In the genomic region with DNA sequence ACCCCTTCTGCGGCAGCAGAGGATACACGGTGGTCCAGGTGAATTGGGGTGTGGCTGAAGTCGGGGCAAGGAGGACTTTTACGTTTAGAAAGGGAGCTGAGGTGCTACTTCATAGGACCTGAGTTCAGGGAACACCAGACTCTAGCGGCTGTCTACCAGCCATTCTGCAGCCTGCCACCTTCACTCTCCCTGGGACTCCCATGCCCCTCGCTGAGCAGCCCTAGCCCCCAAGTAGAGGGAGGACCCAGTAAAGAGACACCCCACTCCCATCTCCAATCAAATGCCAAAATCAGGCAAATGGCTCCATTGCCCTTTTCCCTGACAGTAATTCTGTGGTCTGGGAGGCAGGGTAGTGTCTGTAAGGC, we compare ENCODE assay signal across 11 mouse cellular contexts. TPM values are rescaled to one million over a fixed set of nuclear protein-coding genes. Genes with fewer than 3 reads are reported as not detected.
A peak's percentile ranks its signal among the peaks of the same experiment; 100 is the strongest.
DNase-seq lines count a peak whose midpoint lies in the region; ATAC-seq and TF ChIP-seq lines count a peak whose summit lies in the region.
"Had no signal": no experiment of that assay in that cellular context is flagged by ENCODE, and none has a peak within 500 bp of the region (broad histone marks: within the 10 kb centered on the region; RNA-seq: fewer than 3 reads in every experiment).

No protein-coding gene starts in this region.

- peaks cover 35% of the 10 kb centered on the region for H3K36me3 ChIP-seq in kidney, embryonic 16.5 days (ENCODE audit: insufficient read depth, low read length)
- peaks cover 32% of the 10 kb centered on the region for H3K36me3 ChIP-seq in ES-E14 (ENCODE audit: control insufficient read depth, insufficient read depth, low read length, poor library complexity, severe bottlenecking)
- peaks cover 40% of the 10 kb centered on the region for H3K36me3 ChIP-seq in embryonic facial prominence, embryonic 10.5 days (replicated peaks)
- H3K36me3 ChIP-seq in liver, embryonic 11.5 days (ENCODE audit: control insufficient read depth, insufficient read depth, low read length) = peaks cover 20% of the 10 kb centered on the region

- ATAC-seq in kidney, embryonic 16.5 days (ENCODE audit: low FRiP score, low TSS enrichment) = peak; percentile 35; the same call in 1 of the 2 replicates
- ATAC-seq in liver, embryonic 11.5 days (replicated peaks; ENCODE audit: low FRiP score) = no peak

- no peaks in the 10 kb centered on the region; the same call in 1 of the 2 replicates for H3K27me3 ChIP-seq in kidney, embryonic 16.5 days (ENCODE audit: insufficient read depth, low read length)
- H3K27me3 ChIP-seq in embryonic facial prominence, embryonic 10.5 days (replicated peaks; ENCODE audit: low read depth, poor library complexity, severe bottlenecking) = no peaks in the 10 kb centered on the region; the same call in 1 of the 2 replicates
- no peaks in the 10 kb centered on the region for H3K27me3 ChIP-seq in liver, embryonic 11.5 days (replicated peaks; ENCODE audit: control insufficient read depth, insufficient read depth, low read length)

- peaks cover 17% of the 10 kb centered on the region for H3K4me1 ChIP-seq in kidney, embryonic 16.5 days (ENCODE audit: insufficient read depth, low read length)
- peaks cover 3 to 38% of the 10 kb centered on the region in 2 experiments for H3K4me1 ChIP-seq in ES-E14 (ENCODE audit: control insufficient read depth in 2 of 2, insufficient read depth in 2 of 2, low read length in 2 of 2, poor library complexity in 1 of 2)
- H3K4me1 ChIP-seq in embryonic facial prominence, embryonic 10.5 days = peaks cover 25% of the 10 kb centered on the region
- peaks cover 31% of the 10 kb centered on the region for H3K4me1 ChIP-seq in liver, embryonic 11.5 days (replicated peaks; ENCODE audit: control insufficient read depth, insufficient read depth, low read length)

- H3K9ac ChIP-seq in kidney, embryonic 16.5 days (replicated peaks; ENCODE audit: low read length) = peak overlapping the region; percentile 44
- H3K9ac ChIP-seq in ES-E14 (ENCODE audit: insufficient read depth, low read depth, low read length, poor library complexity, severe bottlenecking) = peak overlapping the region; percentile 68
- peak overlapping the region; percentile 56 for H3K9ac ChIP-seq in liver, embryonic 11.5 days (ENCODE audit: low read depth, low read length)

- in situ Hi-C loops in ES-E14 (cut with MboI; ENCODE audit: low sequenced_read_pairs in 2 of 2, unreplicated experiment in 2 of 2) = no loop called here

- peak overlapping the region; percentile 33 for H3K4me3 ChIP-seq in kidney, embryonic 16.5 days (ENCODE audit: low read length)
- peak overlapping the region; percentile 64 for H3K4me3 ChIP-seq in ES-E14 (ENCODE audit: insufficient read depth in 1 of 2, low read depth in 1 of 2, low read length in 2 of 2, poor library complexity in 1 of 2, severe bottlenecking in 1 of 2)
- H3K4me3 ChIP-seq in embryonic facial prominence, embryonic 10.5 days = peak overlapping the region; percentile 31
- peak overlapping the region; percentile 48 for H3K4me3 ChIP-seq in liver, embryonic 11.5 days (ENCODE audit: low read depth, low read length)
- H3K4me3 ChIP-seq: left cerebral cortex, adult 2 months had no signal

- 4% methylated on average over 6 of the region's 6 CpGs for WGBS in kidney, embryonic 16.5 days
- WGBS in embryonic facial prominence, embryonic 10.5 days = 8% methylated on average over 6 of the region's 6 CpGs
- WGBS in liver, embryonic 11.5 days = 1% methylated on average over 6 of the region's 6 CpGs

- no peak overlapping the region for H3K27ac ChIP-seq in kidney, embryonic 16.5 days (ENCODE audit: low read length)
- H3K27ac ChIP-seq in ES-E14 (ENCODE audit: insufficient read depth, low read depth, low read length, poor library complexity, severe bottlenecking) = peak overlapping the region; percentile 41
- no peak overlapping the region for H3K27ac ChIP-seq in embryonic facial prominence, embryonic 10.5 days (replicated peaks)
- H3K27ac ChIP-seq in liver, embryonic 11.5 days (ENCODE audit: low read depth, low read length) = no peak overlapping the region
- H3K27ac ChIP-seq: left cerebral cortex, adult 2 months had no signal

- peak overlapping the region; percentile 56 for H3K4me2 ChIP-seq in kidney, embryonic 16.5 days (replicated peaks; ENCODE audit: low read depth, low read length)
- peak overlapping the region; percentile 72 for H3K4me2 ChIP-seq in liver, embryonic 11.5 days

- DNase-seq in kidney, postnatal 14 days = no peak
- no peak for DNase-seq in ES-E14 (ENCODE audit: low read depth, low spot score)
- DNase-seq in embryonic facial prominence, embryonic 10.5 days (ENCODE audit: low spot score) = no peak
- no peak for DNase-seq in liver, embryonic 11.5 days (ENCODE audit: low spot score)
- no peak for DNase-seq in urinary bladder, adult 18-20 months (ENCODE audit: low spot score in 2 of 2)
- DNase-seq in frontal cortex, postnatal 14 days (ENCODE audit: low spot score in 2 of 2) = no peak
- DNase-seq in retina, postnatal 1 day = no peak

- H3K9me3 ChIP-seq in kidney, embryonic 16.5 days (ENCODE audit: low read length) = no peaks in the 10 kb centered on the region
- no peaks in the 10 kb centered on the region; the same call in 1 of the 2 replicates for H3K9me3 ChIP-seq in ES-E14 (ENCODE audit: control insufficient read depth, insufficient read depth, low read depth, low read length)
- H3K9me3 ChIP-seq in embryonic facial prominence, embryonic 10.5 days = no peaks in the 10 kb centered on the region
- no peaks in the 10 kb centered on the region for H3K9me3 ChIP-seq in liver, embryonic 11.5 days (ENCODE audit: control insufficient read depth, low read length)

TF ChIP-seq in ES-E14, 5 proteins besides CTCF, POLR2A, EP300 and RAD21:
- TF ChIP-seq ZC3H11A (IDR thresholded peaks at IDR 0.05; ENCODE audit: borderline replicate concordance, low read depth, low read length) (no peak), ZNF384 (IDR thresholded peaks at IDR 0.05; ENCODE audit: low read depth, low read length) (no peak)
TF ChIP-seq in ES-E14: peak in this region for 0.

RNA-seq across cellular contexts. Expression of a gene that starts 0.3 kb away (rescaled TPM):
- 0.40 and 0.66 TPM in 2 replicates for polyA plus RNA-seq in kidney, embryonic 16.5 days (2015; fragmentation: Nextera tagmentation; extraction: Ambion mirVana)
- 12.0 and 28.1 TPM in 2 replicates for total RNA-seq in ES-E14 (2012; rRNA removed)
- polyA plus RNA-seq in embryonic facial prominence, embryonic 10.5 days (2016; fragmentation: Nextera tagmentation; extraction: Ambion mirVana) = 0.38 and 0.66 TPM in 2 replicates
- 4.3 and 4.7 TPM in 2 replicates for polyA plus RNA-seq in liver, embryonic 11.5 days (2014; fragmentation: Nextera tagmentation; extraction: Ambion mirVana)

RNA-seq across cellular contexts. Expression of a gene that starts 15.5 kb away (rescaled TPM):
- polyA plus RNA-seq in kidney, embryonic 16.5 days (2015; fragmentation: Nextera tagmentation; extraction: Ambion mirVana) = 56.3 and 56.8 TPM in 2 replicates
- 57.8 and 64.7 TPM in 2 replicates for total RNA-seq in ES-E14 (2012; rRNA removed)
- 46.7 and 51.7 TPM in 2 replicates for polyA plus RNA-seq in embryonic facial prominence, embryonic 10.5 days (2016; fragmentation: Nextera tagmentation; extraction: Ambion mirVana)
- polyA plus RNA-seq in liver, embryonic 11.5 days (2014; fragmentation: Nextera tagmentation; extraction: Ambion mirVana) = 95.7 and 102 TPM in 2 replicates

RNA-seq across cellular contexts. Expression of a gene that starts 15.6 kb away (rescaled TPM):
- 26.8 and 29.0 TPM in 2 replicates for polyA plus RNA-seq in kidney, embryonic 16.5 days (2015; fragmentation: Nextera tagmentation; extraction: Ambion mirVana)
- 84.7 and 90.6 TPM in 2 replicates for total RNA-seq in ES-E14 (2012; rRNA removed)
- polyA plus RNA-seq in embryonic facial prominence, embryonic 10.5 days (2016; fragmentation: Nextera tagmentation; extraction: Ambion mirVana) = 33.1 and 34.3 TPM in 2 replicates
- 28.7 and 29.8 TPM in 2 replicates for polyA plus RNA-seq in liver, embryonic 11.5 days (2014; fragmentation: Nextera tagmentation; extraction: Ambion mirVana)

RNA-seq across cellular contexts. Expression of a gene that starts 51.3 kb away (rescaled TPM):
- polyA plus RNA-seq in kidney, embryonic 16.5 days (2015; fragmentation: Nextera tagmentation; extraction: Ambion mirVana) = not detected in 2 replicates
- 0.11 and 0.18 TPM in 2 replicates for total RNA-seq in ES-E14 (2012; rRNA removed)
- polyA plus RNA-seq in embryonic facial prominence, embryonic 10.5 days (2016; fragmentation: Nextera tagmentation; extraction: Ambion mirVana) = 1.2 and 1.9 TPM in 2 replicates
- not detected in 2 replicates for polyA plus RNA-seq in liver, embryonic 11.5 days (2014; fragmentation: Nextera tagmentation; extraction: Ambion mirVana)
- total RNA-seq: gastrocnemius, postnatal 14 days; left cerebral cortex, adult 2 months; neutrophil, adult 5-6 weeks had no signal
